In the genomic region with DNA sequence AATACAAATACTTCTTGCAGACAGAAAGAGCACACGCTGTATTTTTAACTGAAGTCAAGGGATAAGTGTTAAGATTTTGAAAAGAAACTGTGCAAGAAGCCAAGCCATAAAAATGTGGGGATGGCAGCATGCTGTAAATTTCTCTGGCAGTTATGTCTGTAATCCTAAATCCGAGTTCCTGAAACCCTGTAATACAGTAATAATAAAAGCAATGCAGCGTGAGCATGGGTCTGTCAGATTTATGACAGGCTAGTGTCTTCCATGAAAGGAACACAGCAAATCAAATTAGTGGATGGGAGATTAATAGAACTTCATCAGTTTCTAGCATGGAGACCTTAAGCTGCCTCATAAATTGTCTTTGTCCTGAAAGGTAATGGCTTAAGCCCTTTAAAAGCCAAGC, we compare ENCODE assay signal across 17 mouse cellular contexts.
"Had no signal": no experiment of that assay in that cellular context is flagged by ENCODE, and none has a peak within 500 bp of the region (broad histone marks: within the 10 kb centered on the region; RNA-seq: fewer than 3 reads in every experiment).

No protein-coding gene starts in this region.

- H3K27me3 ChIP-seq: limb, embryonic 15.5 days; liver, embryonic 13.5 days; lung, embryonic 15.5 days; megakaryocyte, embryonic 14.5 days; neural tube, embryonic 12.5 days had no signal

- H3K9me3 ChIP-seq: limb, embryonic 15.5 days; liver, embryonic 13.5 days; lung, embryonic 15.5 days; neural tube, embryonic 12.5 days had no signal

- H3K27ac ChIP-seq: limb, embryonic 15.5 days; liver, embryonic 13.5 days; lung, embryonic 15.5 days; macrophage; neural tube, embryonic 12.5 days; stomach, postnatal 0 days had no signal

- ATAC-seq: intestine, embryonic 16.5 days; liver, postnatal 0 days had no signal

- H3K4me3 ChIP-seq: limb, embryonic 15.5 days; liver, embryonic 13.5 days; lung, embryonic 15.5 days; megakaryocyte, embryonic 14.5 days; myocyte; neural tube, embryonic 12.5 days had no signal

- H3K9ac ChIP-seq: limb, embryonic 15.5 days; liver, embryonic 13.5 days; liver, postnatal 0 days; lung, embryonic 15.5 days; neural tube, embryonic 12.5 days had no signal

- H3K4me1 ChIP-seq: limb, embryonic 15.5 days; liver, embryonic 13.5 days; lung, embryonic 15.5 days; megakaryocyte, embryonic 14.5 days; neural tube, embryonic 12.5 days had no signal

- DNase-seq: kidney, postnatal 36 days; layer of hippocampus, adult 9-11 months; layer of hippocampus, postnatal 36 days; liver, embryonic 13.5 days; liver, postnatal 0 days; lung, postnatal 14 days; midbrain, embryonic 14.5 days; thymus, adult 2 months; thymus, postnatal 25 days had no signal

- H3K4me2 ChIP-seq: limb, embryonic 15.5 days; liver, embryonic 13.5 days; lung, embryonic 15.5 days; neural tube, embryonic 12.5 days had no signal

- H3K36me3 ChIP-seq: limb, embryonic 15.5 days; liver, embryonic 13.5 days; lung, embryonic 15.5 days; neural tube, embryonic 12.5 days had no signal
